Mouse (Mus musculus): ENCODE results near the gene Arhgdia. TPM values are rescaled to one million over a fixed set of nuclear protein-coding genes. Genes with fewer than 3 reads are reported as not detected.
"Not testable (repeated sequence)": the region's sequence is repeated elsewhere in the genome, so short reads cannot be mapped to it uniquely, and the experiment has no call there.

The Arhgdia gene
- polyA plus RNA-seq, 2 experiments, result 172 to 191 TPM

- DNase-seq (ENCODE audit: low read depth in 3 of 3, low spot score in 3 of 3) (peak; percentile 94 to 95 (median 94)), ATAC-seq (ENCODE audit: insufficient read depth) (peak; percentile 97)
- Histone ChIP-seq H3K9ac (replicated peaks) (peak within 1 kb of the TSS; percentile 99), H3K36me3 (replicated peaks; ENCODE audit: control insufficient read depth, insufficient read depth, low read depth) (peaks cover 49% of the 10 kb centered on the region), H3K4me3 (ENCODE audit: insufficient read depth in 1 of 2, low read depth in 2 of 2, low read length in 2 of 2) (peak within 1 kb of the TSS; percentile 89 to 100), H3K4me1 (replicated peaks; ENCODE audit: control insufficient read depth in 2 of 2, insufficient read depth in 2 of 2, low read length in 1 of 2) (peaks cover 21 to 33% of the 10 kb centered on the region in 2 experiments), H3K27me3 (ENCODE audit: control insufficient read depth, insufficient read depth, low read length) (no peaks in the 10 kb centered on the region), H3K9me3 (ENCODE audit: control insufficient read depth, low read length) (no peaks in the 10 kb centered on the region), H3K4me2 (ENCODE audit: low read depth) (peak within 1 kb of the TSS; percentile 100), H3K27ac (peak within 1 kb of the TSS; percentile 96)
- under 1% methylated on average over 88 of the region's 88 CpGs for WGBS (ENCODE audit: insufficient replicate concordance)
- TF ChIP-seq EP300 (IDR thresholded peaks at IDR 0.05; ENCODE audit: low read depth) (peak; percentile 47; the same call in 1 of the 2 replicates), CTCF (IDR thresholded peaks at IDR 0.05; ENCODE audit: low read depth) (peak; percentile 11; the same call in 1 of the 2 replicates)
Observed at GRCm38 (mm10) chr11:120598283-120598989, 17.0 kb upstream of the Arhgdia start, which contains the start of the genes Alyref and Anapc11. Gene Alyref, minus strand, starts transcription at chr11:120598365. Gene Anapc11, plus strand, starts transcription at chr11:120598421.

- Histone ChIP-seq H3K27me3 (ENCODE audit: control insufficient read depth, insufficient read depth, low read length) (no peaks in the 10 kb centered on the region), H3K4me1 (replicated peaks; ENCODE audit: control insufficient read depth in 2 of 2, insufficient read depth in 2 of 2, low read length in 1 of 2) (peaks cover 21 to 25% of the 10 kb centered on the region in 2 experiments), H3K9ac (replicated peaks) (peak overlapping the region; percentile 99), H3K27ac (peak overlapping the region; percentile 96), H3K36me3 (replicated peaks; ENCODE audit: control insufficient read depth, insufficient read depth, low read depth) (peaks cover 56% of the 10 kb centered on the region), H3K9me3 (ENCODE audit: control insufficient read depth, low read length) (no peaks in the 10 kb centered on the region), H3K4me2 (ENCODE audit: low read depth) (peak overlapping the region; percentile 100), H3K4me3 (ENCODE audit: insufficient read depth in 1 of 2, low read depth in 2 of 2, low read length in 2 of 2) (peak overlapping the region; percentile 89 to 100)
- 3% methylated on average over 89 of the region's 99 CpGs for WGBS (ENCODE audit: insufficient replicate concordance)
- DNase-seq (ENCODE audit: low read depth in 3 of 3, low spot score in 3 of 3) (no peak), ATAC-seq (ENCODE audit: insufficient read depth) (peak; percentile 40)
- no peak for TF ChIP-seq EP300 (IDR thresholded peaks at IDR 0.05; ENCODE audit: low read depth)
Observed at GRCm38 (mm10) chr11:120597240-120598235, 16.1 kb upstream of the Arhgdia start.

- H3K9me3 ChIP-seq (ENCODE audit: control insufficient read depth, low read length), result no peaks in the 10 kb centered on the region
- peak; percentile 42; the same call in 1 of the 2 replicates for ATAC-seq (ENCODE audit: insufficient read depth)
- H3K36me3 ChIP-seq (replicated peaks; ENCODE audit: control insufficient read depth, insufficient read depth, low read depth), result peaks cover 84% of the 10 kb centered on the region
- 23% methylated on average over 6 of the region's 6 CpGs for WGBS (ENCODE audit: insufficient replicate concordance)
- H3K4me3 ChIP-seq (ENCODE audit: insufficient read depth in 1 of 2, low read depth in 2 of 2, low read length in 2 of 2), result no peak overlapping the region
- H3K27me3 ChIP-seq (ENCODE audit: control insufficient read depth, insufficient read depth, low read length), result no peaks in the 10 kb centered on the region
- no peak for DNase-seq (ENCODE audit: low read depth in 3 of 3, low spot score in 3 of 3)
- no peak for TF ChIP-seq CTCF (IDR thresholded peaks at IDR 0.05; ENCODE audit: low read depth)
- no peak for TF ChIP-seq EP300 (IDR thresholded peaks at IDR 0.05; ENCODE audit: low read depth)
- no peak overlapping the region for H3K27ac ChIP-seq
- no peak overlapping the region for H3K9ac ChIP-seq (replicated peaks)
- no peak overlapping the region for H3K4me2 ChIP-seq (ENCODE audit: low read depth)
- H3K4me1 ChIP-seq (replicated peaks; ENCODE audit: control insufficient read depth in 2 of 2, insufficient read depth in 2 of 2, low read length in 1 of 2), result peaks cover 0 to 7% of the 10 kb centered on the region in 2 experiments; a peak in 2 of 4 replicates
Observed at GRCm38 (mm10) chr11:120588531-120588930, 7.1 kb upstream of the Arhgdia start.

- Histone ChIP-seq H3K4me2 (ENCODE audit: low read depth) (no peak overlapping the region), H3K9ac (replicated peaks) (no peak overlapping the region), H3K27me3 (ENCODE audit: control insufficient read depth, insufficient read depth, low read length) (no peaks in the 10 kb centered on the region), H3K4me1 (replicated peaks; ENCODE audit: control insufficient read depth in 2 of 2, insufficient read depth in 2 of 2, low read length in 1 of 2) (peaks cover 17 to 18% of the 10 kb centered on the region in 2 experiments), H3K4me3 (ENCODE audit: insufficient read depth in 1 of 2, low read depth in 2 of 2, low read length in 2 of 2) (no peak overlapping the region), H3K9me3 (ENCODE audit: control insufficient read depth, low read length) (no peaks in the 10 kb centered on the region), H3K36me3 (replicated peaks; ENCODE audit: control insufficient read depth, insufficient read depth, low read depth) (peaks cover 47% of the 10 kb centered on the region), H3K27ac (no peak overlapping the region)
- DNase-seq (ENCODE audit: low read depth in 3 of 3, low spot score in 3 of 3), result no peak
- 83% methylated on average over 1 of the region's 1 CpGs for WGBS (ENCODE audit: insufficient replicate concordance)
- ATAC-seq (ENCODE audit: insufficient read depth), result no peak
- TF ChIP-seq EP300 (IDR thresholded peaks at IDR 0.05; ENCODE audit: low read depth) (no peak), CTCF (IDR thresholded peaks at IDR 0.05; ENCODE audit: low read depth) (no peak)
Observed at GRCm38 (mm10) chr11:120583937-120584336, 2.5 kb upstream of the Arhgdia start.

- DNase-seq (ENCODE audit: low read depth in 3 of 3, low spot score in 3 of 3); H3K4me2 ChIP-seq (ENCODE audit: low read depth); ATAC-seq (ENCODE audit: insufficient read depth); H3K27me3 ChIP-seq (ENCODE audit: control insufficient read depth, insufficient read depth, low read length); H3K9me3 ChIP-seq (ENCODE audit: control insufficient read depth, low read length); H3K27ac ChIP-seq; H3K4me3 ChIP-seq (ENCODE audit: insufficient read depth in 1 of 2, low read depth in 2 of 2, low read length in 2 of 2); H3K9ac ChIP-seq (replicated peaks): not testable (repeated sequence)
- 79% methylated on average over 2 of the region's 2 CpGs for whole genome bisulfite sequencing (ENCODE audit: insufficient replicate concordance)
- Histone ChIP-seq H3K36me3 (replicated peaks; ENCODE audit: control insufficient read depth, insufficient read depth, low read depth) (peaks cover 47% of the 10 kb centered on the region), H3K4me1 (replicated peaks; ENCODE audit: control insufficient read depth in 2 of 2, insufficient read depth in 2 of 2, low read length in 1 of 2) (peaks cover 13 to 17% of the 10 kb centered on the region in 2 experiments)
Observed at GRCm38 (mm10) chr11:120582982-120583293, 1.5 kb upstream of the Arhgdia start.

Measured in liver, embryonic 14.5 days (tissue).